Mouse (Mus musculus): ENCODE results near the gene Man2b2.

Man2b2 gene

DNA sequence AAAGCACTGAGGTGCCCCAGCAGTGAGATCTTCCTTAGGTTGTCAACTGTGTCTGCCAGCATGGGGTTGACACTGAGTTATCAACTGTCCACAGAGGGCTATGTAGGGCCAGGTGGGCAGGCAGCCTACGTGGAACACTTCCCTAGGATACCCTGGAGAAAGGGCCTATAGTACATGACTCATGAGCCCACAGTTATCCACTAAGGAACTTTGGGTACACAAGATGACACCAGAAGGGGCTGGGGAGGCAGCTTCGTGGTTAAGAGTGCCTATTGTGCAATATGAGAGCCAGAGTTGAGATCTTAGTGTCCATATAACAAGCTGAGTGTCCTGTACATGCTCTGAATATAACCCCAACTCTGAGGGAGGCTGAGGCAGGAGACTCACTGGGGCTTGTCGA is 60.9 kb downstream of the Man2b2 start:
- WGBS, result 72% methylated on average over 3 of the region's 3 CpGs

DNA sequence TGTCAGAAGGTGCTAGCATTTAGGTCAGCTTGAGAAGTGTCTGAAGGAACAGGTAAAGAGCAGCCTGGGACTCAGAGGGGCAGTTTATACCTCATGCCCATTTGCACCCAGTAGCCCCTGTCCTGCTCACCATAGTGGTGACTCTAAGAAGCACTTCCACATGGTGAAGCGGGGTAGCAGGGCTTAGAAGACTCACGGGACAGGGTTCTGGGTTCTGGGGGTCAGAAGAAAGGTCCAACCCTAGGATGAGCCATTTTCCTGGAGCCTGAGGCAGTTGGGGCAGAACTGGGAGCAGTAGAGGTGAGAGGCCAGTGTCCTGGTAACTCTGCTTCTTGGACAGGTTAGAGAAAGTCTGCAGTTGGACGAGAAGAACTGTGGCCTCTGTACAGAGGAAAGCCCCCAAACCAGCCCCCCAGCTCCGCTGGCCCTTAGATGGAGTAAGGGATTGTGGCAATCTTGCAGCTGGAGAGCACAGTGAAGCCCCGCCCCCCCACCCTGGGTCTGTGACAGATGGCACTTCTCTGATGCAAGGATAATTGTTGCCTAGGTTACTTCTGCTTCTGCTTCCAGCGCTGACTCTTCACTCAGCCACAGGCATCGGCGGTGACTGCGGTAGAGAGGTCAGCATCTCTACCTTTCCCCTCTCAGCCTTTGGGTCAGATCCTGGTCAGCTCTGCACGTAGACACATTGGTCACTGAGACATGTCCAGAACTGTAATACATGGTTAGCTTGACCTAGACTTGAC is 63.3 kb downstream of the Man2b2 start:
- 44% methylated on average over 10 of the region's 10 CpGs for WGBS

DNA sequence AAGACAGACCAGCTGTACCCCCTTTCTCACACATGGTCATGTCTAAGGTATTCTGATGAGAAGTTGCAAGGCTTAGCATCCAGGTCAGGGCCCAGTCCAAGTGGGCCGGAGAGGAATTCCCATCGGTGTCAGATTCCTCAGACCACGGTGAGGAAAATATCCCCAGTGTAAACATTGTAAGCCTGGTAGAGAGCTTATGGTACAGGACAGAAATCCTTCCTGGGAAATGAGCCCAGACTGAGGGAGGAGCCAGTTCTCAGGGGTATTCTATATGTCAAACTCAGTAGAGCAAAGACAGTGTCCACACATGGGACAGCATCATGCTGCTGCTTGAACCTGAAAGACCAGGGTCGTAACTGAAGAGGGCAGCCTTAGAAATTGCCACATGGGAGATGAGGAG is 70.6 kb downstream of the Man2b2 start:
- WGBS, result 79% methylated on average over 4 of the region's 4 CpGs

- WGBS, result 66% methylated on average over 5 of the region's 5 CpGs
Observed at GRCm38 (mm10) chr5:36757033-36757432, 73.4 kb downstream of the Man2b2 start.
